Mouse (Mus musculus): ENCODE results near the gene Vmn2r114. TPM values are rescaled to one million over a fixed set of nuclear protein-coding genes. Genes with fewer than 3 reads are reported as not detected.
"Not testable (repeated sequence)": the region's sequence is repeated elsewhere in the genome, so short reads cannot be mapped to it uniquely, and the experiment has no call there.

Vmn2r114 gene
- polyA plus RNA-seq (2015; fragmentation: Nextera tagmentation; extraction: Ambion mirVana): not detected in 2 replicates

GRCm38 (mm10) chr17:23312437-23312836, at the start of gene Vmn2r114:
Gene Vmn2r114, minus strand, starts transcription at chr17:23312537.
- ATAC-seq (ENCODE audit: low FRiP score); H3K9ac ChIP-seq (replicated peaks); H3K4me1 ChIP-seq; H3K4me3 ChIP-seq (replicated peaks); H3K27me3 ChIP-seq (replicated peaks); H3K4me2 ChIP-seq; H3K36me3 ChIP-seq; H3K9me3 ChIP-seq (replicated peaks); H3K27ac ChIP-seq (replicated peaks): not testable (repeated sequence)
- WGBS: 75% methylated on average over 2 of the region's 2 CpGs

DNA sequence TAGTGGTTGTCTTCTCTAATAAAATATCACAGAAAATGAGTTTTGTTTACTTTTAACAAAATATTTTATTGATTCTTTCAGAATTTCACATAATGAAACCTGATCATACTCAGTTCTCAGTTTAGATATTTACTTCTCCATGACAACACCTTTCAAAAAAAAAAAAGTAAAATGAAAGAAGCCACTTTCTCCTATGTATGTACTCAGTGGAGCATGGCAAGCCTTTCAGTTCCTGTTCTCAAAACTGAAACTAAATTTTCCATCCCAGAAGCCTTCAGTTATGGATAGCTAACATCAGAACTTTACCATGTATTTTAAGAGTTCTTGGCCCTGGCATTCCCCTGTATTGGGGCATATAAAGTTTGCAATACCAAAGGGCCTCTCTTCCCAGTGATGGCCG, 39.3 kb upstream of the Vmn2r114 start:
- Histone ChIP-seq H3K4me2 (no peak overlapping the region), H3K4me1 (no peaks in the 10 kb centered on the region), H3K27ac (replicated peaks) (no peak overlapping the region), H3K36me3 (no peaks in the 10 kb centered on the region), H3K9me3 (replicated peaks) (no peaks in the 10 kb centered on the region), H3K4me3 (replicated peaks) (no peak overlapping the region), H3K9ac (replicated peaks) (no peak overlapping the region), H3K27me3 (replicated peaks) (no peaks in the 10 kb centered on the region)
- no peak for ATAC-seq (ENCODE audit: low FRiP score)
- 70% methylated on average over 1 of the region's 1 CpGs for WGBS

DNA sequence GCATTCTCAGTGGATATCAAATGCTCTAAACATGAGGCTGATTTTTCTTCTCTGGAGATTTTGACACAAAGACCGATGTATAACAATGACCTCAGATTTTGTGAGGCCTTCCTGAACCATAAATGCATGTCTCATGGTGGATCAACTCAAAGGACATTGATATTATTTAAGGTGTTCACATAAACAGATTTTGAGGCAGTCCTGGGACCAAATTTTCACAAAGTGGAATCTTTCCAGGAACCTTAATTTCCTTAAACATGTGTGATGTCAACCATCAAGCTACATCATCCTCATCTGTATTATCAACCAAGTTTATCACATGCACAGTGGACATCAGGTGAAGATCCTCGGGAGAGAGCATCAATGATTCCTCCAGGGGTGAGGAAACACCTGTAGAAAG, 31.1 kb upstream of the Vmn2r114 start, which contains the start of gene Vmn2r115:
TSS of gene Vmn2r115 (plus strand) at position 301 of the 400 bp plus-strand sequence.
- H3K36me3 ChIP-seq; H3K9me3 ChIP-seq (replicated peaks); H3K27me3 ChIP-seq (replicated peaks); H3K4me3 ChIP-seq (replicated peaks); H3K4me2 ChIP-seq; H3K27ac ChIP-seq (replicated peaks); ATAC-seq (ENCODE audit: low FRiP score); H3K9ac ChIP-seq (replicated peaks); H3K4me1 ChIP-seq: not testable (repeated sequence)
- WGBS: 47% methylated on average over 2 of the region's 2 CpGs

GRCm38 (mm10) chr17:23330657-23331056, 18.3 kb upstream of the Vmn2r114 start:
- H3K36me3 ChIP-seq: no peaks in the 10 kb centered on the region
- H3K27ac ChIP-seq (replicated peaks): no peak overlapping the region
- peaks cover 11% of the 10 kb centered on the region for H3K9me3 ChIP-seq (replicated peaks)
- 75% methylated on average over 6 of the region's 6 CpGs for WGBS
- no peak overlapping the region for H3K4me2 ChIP-seq
- H3K9ac ChIP-seq (replicated peaks): no peak overlapping the region
- no peaks in the 10 kb centered on the region for H3K27me3 ChIP-seq (replicated peaks)
- H3K4me3 ChIP-seq (replicated peaks): no peak overlapping the region
- H3K4me1 ChIP-seq: no peaks in the 10 kb centered on the region
- ATAC-seq (ENCODE audit: low FRiP score): no peak

Other genes with a start within 250 kb of the Vmn2r114 start
- 22.2 and 26.1 TPM in 2 replicates for gene Zfp40, start 119.3 kb downstream of the Vmn2r114 start, polyA plus RNA-seq (2015; fragmentation: Nextera tagmentation; extraction: Ambion mirVana)
- not detected in 2 replicates for gene Vmn2r115, start 31.2 kb upstream of the Vmn2r114 start, polyA plus RNA-seq (2015; fragmentation: Nextera tagmentation; extraction: Ambion mirVana)
- gene Vmn2r116, start 72.1 kb upstream of the Vmn2r114 start, polyA plus RNA-seq (2015; fragmentation: Nextera tagmentation; extraction: Ambion mirVana): not detected in 2 replicates
- gene Vmn2r117, start 167.2 kb upstream of the Vmn2r114 start, polyA plus RNA-seq (2015; fragmentation: Nextera tagmentation; extraction: Ambion mirVana): not detected in 2 replicates

All from neural tube, embryonic 15.5 days (tissue).